Mouse (Mus musculus) skeletal muscle tissue, adult 2 months (tissue): ENCODE data around the gene Ezh2.
"Not testable (repeated sequence)": the region's sequence is repeated elsewhere in the genome, so short reads cannot be mapped to it uniquely, and the experiment has no call there.

Source experiments
- DNase-seq: peaks from one replicate; pipeline ENCODE4 v3.0.0-alpha.2; 2012; ENCODE audit warnings: low read depth, low spot score

Gene Ezh2

GRCm38 (mm10) chr6:47594926-47595623 is at the start of gene Ezh2:
TSS of gene Ezh2 (minus strand) at chr6:47595341.
- DNase-seq: peak; percentile 96

DNA sequence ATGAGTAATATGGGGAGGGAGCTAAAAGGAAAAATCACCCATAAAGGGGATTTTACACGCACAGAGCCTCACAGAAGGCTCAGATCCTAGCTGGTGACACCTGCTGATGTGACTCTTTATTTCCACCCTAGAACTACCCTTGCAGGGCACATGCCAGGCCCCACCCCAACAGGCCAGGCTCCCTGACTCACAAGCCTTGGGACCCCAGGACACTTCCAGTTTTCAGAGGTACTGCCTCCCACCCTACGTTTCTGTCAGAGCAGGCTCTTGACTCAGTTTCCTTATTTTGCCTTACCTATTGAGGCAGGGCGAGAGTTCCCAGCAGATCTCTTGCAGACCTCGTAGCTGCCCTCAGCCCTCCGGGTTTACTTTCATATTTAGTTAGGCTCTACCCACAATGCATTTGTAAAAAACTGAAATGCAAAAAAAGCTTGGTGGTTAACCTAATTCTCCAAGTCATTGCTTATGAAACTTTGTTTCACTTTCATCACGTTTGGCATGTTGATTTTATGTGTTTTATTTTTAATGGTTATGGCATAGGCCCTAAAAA is 41.5 kb upstream of the Ezh2 start:
- no peak for DNase-seq

DNA sequence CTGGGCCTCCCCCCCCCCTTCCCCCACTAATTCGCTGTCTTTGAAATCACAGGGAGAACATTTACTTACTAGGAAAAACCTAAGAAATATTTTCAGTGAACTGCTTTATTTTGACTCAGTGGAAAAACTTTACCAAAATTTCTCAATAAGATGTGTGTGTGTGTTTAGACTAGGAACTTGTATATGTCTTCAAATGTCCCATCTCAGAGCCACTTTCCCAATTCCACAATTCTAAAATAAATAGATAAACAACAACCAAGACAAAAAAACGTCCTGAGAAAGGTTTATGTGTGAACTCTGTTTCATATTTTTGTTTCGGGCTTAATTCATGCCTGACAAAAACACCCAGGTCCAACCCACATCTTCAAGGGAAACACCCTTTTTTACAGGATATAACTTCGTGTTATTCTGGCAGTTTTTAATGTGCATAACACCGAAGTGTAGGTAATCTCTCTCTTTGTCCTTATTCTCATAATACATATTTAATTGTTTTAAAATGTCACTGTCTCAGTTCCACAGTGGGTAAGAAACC is 40.9 kb upstream of the Ezh2 start:
- no peak for DNase-seq

DNA sequence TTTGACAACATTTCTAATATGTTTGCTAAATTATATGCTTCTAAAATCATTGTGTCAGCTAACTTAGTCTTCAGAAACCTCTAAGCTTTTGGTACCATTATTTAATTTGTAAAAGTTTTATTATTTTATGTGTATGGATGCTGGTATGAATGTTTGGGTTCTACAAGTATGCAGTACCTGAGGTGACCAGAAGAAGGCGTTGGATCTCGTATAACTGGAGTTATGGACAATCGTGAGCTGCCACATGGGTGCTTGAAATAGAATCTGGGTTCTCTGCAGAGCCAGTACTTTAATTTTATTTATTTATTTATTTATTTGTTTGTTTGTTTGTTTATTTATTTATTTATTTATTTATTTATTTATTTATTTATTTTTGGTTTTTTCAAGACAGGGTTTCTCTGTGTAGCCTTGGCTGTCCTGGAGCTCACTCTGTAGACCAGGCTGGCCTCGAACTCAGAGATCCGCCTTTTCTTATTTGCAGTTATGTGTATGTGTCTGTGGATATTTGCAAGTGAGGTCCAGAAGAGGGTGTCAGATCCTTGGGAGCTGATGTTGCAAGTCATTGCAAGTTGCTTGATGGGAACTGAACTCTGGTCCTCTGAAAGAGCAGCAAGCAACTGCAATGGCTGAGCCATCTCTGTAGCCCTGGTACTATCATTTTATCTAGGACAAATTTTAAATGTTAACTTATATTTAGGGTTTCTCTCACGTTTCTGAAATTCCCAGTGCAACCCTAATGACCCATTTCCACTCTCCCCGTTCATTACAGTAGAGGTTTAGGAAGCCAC is 40.3 kb upstream of the Ezh2 start:
- DNase-seq: no peak

- no peak for DNase-seq
Observed at GRCm38 (mm10) chr6:47633467-47633866, 38.3 kb upstream of the Ezh2 start.

- DNase-seq: not testable (repeated sequence)
Observed at GRCm38 (mm10) chr6:47630061-47630460, 34.9 kb upstream of the Ezh2 start.

DNA sequence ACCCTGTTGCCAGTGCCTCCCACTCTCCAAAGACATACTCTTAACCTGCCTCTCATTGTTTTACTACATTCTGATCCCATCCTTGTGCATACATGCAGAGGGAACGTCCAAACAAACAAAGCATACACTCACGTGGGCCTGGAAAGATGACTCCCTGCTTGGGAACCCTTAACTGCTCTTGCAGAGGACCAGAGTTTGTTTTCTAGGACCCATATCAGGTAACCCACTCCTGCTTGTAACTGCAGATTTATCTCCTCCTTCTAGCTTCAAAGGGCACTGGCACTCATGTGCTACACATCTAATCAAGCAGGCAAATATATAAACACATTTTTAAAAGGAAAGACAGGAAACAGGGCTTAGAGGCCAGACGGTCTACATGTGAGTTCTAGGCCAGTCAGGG is 32.8 kb upstream of the Ezh2 start:
- DNase-seq: no peak

GRCm38 (mm10) chr6:47626976-47627375 is 31.8 kb upstream of the Ezh2 start:
- DNase-seq: not testable (repeated sequence)

DNA sequence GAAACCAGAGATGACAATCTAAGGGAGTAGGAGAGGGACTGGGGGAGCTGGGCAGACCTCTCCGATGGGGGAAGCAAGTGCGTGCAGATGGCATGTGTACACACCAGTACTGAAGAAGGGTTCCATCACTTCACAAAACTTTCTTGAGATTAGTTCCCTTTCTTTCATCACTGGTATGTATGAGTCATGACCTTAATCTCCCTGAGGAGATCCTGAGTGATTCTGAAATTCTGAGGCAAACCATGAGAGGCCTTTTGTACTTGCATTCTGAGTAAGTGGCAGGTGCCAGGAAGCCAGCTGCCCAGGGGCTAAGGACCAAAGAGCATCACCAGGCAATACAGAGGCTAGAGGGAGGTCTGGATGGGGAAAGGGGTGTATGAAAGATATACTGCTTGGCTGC is 25.9 kb upstream of the Ezh2 start:
- DNase-seq: no peak

DNA sequence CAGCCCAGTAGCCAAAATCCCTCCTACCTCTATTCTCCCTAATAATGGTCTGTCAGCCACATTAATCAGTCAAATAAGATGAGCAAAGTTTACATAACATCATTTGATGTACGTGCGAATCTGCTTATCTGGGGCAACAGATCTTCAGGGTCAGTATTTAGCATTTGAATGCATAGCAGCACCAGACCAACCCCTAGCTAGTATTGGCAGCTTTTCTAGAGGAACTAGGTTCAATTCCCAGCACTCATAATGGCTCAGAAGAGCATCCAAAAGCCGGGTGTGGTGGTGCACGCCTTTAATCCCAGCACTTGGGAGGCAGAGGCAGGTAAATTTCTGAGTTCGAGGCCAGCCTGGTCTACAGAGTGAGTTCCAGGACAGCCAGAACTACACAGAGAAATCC is 13.2 kb upstream of the Ezh2 start:
- not testable (repeated sequence) for DNase-seq

DNA sequence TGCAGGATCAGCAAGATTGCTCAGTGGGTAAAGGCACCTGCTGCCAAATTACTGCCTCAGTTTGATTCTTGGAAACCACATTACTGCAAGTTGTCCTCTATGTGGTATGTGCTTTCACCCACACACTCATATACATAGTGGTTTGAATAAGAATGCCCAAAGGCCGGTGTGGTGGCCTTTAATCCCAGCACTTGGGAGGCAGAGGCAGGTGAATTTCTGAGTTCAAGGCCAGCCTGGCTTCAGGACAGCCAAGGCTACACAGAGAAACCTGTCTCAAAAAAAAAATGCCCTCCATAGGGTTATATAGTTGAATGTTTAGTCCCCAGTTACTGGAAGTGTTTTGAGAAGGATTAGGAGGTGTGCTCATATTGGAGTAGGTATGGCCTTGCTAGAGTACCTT is 6.8 kb upstream of the Ezh2 start:
- no peak for DNase-seq

- DNase-seq: no peak
Observed at GRCm38 (mm10) chr6:47595696-47596095, 555 bp upstream of the Ezh2 start.

GRCm38 (mm10) chr6:47594141-47594835 is 853 bp downstream of the Ezh2 start:
- DNase-seq: peak; percentile 34

DNA sequence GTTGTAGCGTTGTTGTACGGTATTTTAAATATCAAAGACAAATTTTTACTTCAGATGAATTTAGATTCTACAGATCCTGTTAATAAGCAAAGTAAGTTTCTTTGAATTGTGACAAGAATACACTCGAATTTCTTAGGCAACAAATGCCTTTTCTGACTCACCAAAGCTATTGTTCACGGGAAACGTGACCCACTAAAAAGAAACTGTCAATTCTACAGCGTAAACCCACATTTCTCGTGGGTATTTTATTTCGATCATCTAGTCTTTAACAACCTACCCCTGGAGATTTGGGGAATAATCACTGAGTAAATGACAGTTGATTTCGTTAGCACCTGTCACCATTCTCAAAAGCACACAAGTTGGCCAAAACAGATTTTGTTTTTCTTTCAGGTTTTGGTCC is 1.6 kb downstream of the Ezh2 start:
- no peak for DNase-seq

- DNase-seq: not testable (repeated sequence)
Observed at GRCm38 (mm10) chr6:47587332-47587731, 7.8 kb downstream of the Ezh2 start.

DNA sequence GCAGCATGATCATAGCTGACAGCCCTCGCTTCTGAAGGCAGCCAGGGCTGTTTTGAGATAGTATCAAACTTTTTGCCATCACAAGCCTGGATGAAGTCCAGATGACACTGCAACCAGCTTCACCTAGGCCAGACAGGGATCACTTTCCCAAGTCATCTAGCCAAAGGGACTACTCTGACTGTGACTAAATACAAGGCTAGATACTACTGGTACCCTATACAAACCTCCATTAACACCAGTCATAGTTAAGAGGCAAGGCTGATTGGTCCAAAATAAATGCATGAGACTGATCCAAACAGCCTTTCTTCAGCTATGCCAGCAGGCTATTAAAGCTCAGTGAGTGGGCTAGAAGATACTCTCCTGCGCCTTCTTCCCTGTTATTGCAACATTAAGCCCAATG is 22.3 kb downstream of the Ezh2 start:
- no peak for DNase-seq

DNA sequence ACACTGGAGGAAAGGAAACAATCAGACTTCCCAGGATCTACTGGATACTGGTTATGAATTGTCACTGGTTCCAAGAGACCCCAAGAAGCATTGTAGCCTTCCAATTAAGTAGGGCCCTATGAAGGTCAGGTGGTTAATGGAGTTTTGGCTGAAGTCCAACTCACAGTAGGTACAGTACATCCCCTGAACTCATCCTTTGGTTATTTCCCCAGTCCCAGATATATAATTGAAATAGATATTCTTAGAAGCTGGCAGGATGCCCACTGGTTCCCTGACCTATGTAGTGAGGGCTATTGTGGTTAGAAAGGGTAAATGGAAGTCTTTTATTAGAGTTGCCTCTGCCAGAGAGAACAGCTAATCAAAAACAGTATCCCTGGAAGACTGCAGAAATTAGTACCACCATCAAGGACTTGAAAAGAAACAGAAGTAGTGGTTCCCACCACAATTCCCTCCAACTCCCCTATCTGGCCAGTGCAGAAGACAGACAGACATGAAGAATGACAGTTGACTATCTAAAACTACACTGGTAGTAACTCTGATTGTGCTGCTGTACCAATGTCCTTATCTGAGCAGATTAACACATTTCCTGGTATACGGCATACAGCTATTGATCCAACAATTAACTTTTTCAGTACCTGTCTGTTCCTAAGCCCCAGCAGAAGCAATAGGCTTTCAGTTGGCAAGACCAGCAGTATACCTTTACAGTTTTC is 29.7 kb downstream of the Ezh2 start:
- no peak for DNase-seq

DNA sequence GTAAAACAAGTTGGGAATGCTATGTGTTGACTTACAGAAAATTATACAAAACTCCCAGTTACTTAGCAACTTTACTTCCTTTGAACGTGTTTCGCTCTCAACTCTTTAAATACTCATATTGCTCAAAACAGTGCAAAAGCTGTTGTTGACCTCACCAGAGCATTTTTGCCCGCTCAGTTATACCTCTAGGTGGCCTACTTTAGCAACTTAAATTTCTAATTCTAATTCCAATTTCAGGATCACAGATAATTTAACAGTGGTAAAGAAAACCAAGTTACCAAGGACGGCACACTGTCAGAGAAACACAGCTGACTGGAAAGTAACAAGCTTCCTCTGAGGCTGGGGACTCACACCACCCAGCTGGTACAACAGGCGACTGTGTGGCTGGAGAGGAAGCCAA is 33.7 kb downstream of the Ezh2 start:
- no peak for DNase-seq

DNA sequence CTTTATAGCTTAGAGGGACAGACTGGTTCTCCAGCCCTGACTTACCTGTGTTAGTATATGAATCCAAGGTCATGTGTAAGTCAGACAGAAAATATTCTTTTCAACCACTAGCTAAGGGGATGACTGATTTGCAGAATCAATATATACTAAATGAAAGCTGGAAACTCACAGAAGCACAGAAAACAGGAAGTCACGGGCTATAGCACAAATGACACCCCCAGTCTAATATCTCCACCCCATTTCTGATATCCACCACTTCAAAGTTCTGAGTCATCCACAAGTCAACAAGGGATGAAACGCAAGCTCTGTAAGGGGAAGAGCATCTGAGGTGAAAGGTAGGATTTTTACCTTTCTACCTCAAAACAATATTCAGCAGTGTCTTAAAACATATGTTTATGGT is 34.3 kb downstream of the Ezh2 start:
- DNase-seq: no peak

DNA sequence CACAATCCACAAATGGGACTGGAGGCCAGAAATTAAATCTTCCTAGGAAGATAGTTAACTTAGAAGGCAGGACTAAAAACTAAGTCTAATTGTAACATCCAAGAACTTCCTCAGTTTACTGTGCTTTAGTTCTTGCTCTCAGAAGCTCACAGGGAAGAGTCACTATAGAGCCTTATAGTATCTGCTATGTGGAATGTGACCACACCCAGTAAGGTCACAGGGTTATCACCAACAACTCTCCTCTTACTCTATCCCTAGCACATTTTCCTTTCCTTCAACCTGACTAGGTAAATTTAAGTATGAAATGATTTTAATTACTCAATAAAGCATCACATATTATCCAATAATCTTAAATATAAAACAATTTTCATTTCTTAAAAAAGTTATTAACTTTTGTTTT is 34.7 kb downstream of the Ezh2 start:
- DNase-seq: no peak

GRCm38 (mm10) chr6:47559287-47559686 is 35.9 kb downstream of the Ezh2 start:
- no peak for DNase-seq
